Mouse (Mus musculus) megakaryocyte, adult 5-6 weeks (primary cell): Measurements from ENCODE around the gene Rpusd1. TPM values are rescaled to one million over a fixed set of nuclear protein-coding genes. Genes with fewer than 3 reads are reported as not detected.

Experiments used
- total RNA-seq, 2 experiments: library from RNA; stranded (forward) in 1 of 2; stranded (reverse) in 1 of 2; fragments of 153-499, 151-499 nt in 1 of 2; fragments of 221-1000, 200-1000 nt in 1 of 2; gene quantifications; 2 replicates each; pipeline versions ENCODE4 v1.2.3 to v1.2.4; 2015 to 2017

The Rpusd1 gene
- total RNA-seq, 2 experiments from 2014 or later, result 3.9 to 7.0 TPM

Other genes with a start within 250 kb of the Rpusd1 start
- gene Sstr5, start 230.4 kb upstream of the Rpusd1 start, total RNA-seq (2015), result not detected in 2 replicates
- not detected in 2 replicates for gene Sstr5, start 230.4 kb upstream of the Rpusd1 start, total RNA-seq (2017)
- not detected in 2 replicates for gene Sox8, start 157.0 kb upstream of the Rpusd1 start, total RNA-seq (2015)
- gene Sox8, start 157.0 kb upstream of the Rpusd1 start, total RNA-seq (2017), result not detected in 2 replicates
- gene Lmf1, start 148.6 kb upstream of the Rpusd1 start, total RNA-seq (2015), result 37.8 and 38.4 TPM in 2 replicates
- 16.7 and 17.0 TPM in 2 replicates for gene Lmf1, start 148.6 kb upstream of the Rpusd1 start, total RNA-seq (2017)
- gene Gng13, start 10.5 kb upstream of the Rpusd1 start, total RNA-seq (2015), result not detected in 2 replicates
- not detected in 2 replicates for gene Gng13, start 10.5 kb upstream of the Rpusd1 start, total RNA-seq (2017)
- 11.2 and 17.1 TPM in 2 replicates for gene Chtf18, start 251 bp upstream of the Rpusd1 start, total RNA-seq (2015)
- 19.9 and 21.8 TPM in 2 replicates for gene Chtf18, start 251 bp upstream of the Rpusd1 start, total RNA-seq (2017)
- 0.16 TPM in 1 of 2 replicates, not detected in the other for gene Mslnl, start 8.4 kb downstream of the Rpusd1 start, total RNA-seq (2015)
- gene Mslnl, start 8.4 kb downstream of the Rpusd1 start, total RNA-seq (2017), result not detected in 2 replicates
- gene Msln, start 26.7 kb downstream of the Rpusd1 start, total RNA-seq (2015), result not detected in 2 replicates
- not detected in 2 replicates for gene Msln, start 26.7 kb downstream of the Rpusd1 start, total RNA-seq (2017)
- 11.6 and 14.5 TPM in 2 replicates for gene Narfl, start 46.1 kb downstream of the Rpusd1 start, total RNA-seq (2015)
- gene Narfl, start 46.1 kb downstream of the Rpusd1 start, total RNA-seq (2017), result 12.8 and 28.3 TPM in 2 replicates
- gene Haghl, start 58.0 kb downstream of the Rpusd1 start, total RNA-seq (2015), result 10.3 and 10.5 TPM in 2 replicates
- gene Haghl, start 58.0 kb downstream of the Rpusd1 start, total RNA-seq (2017), result 10.7 and 15.9 TPM in 2 replicates
- gene Ccdc78, start 58.9 kb downstream of the Rpusd1 start, total RNA-seq (2015), result not detected in 2 replicates
- 0.16 TPM in 1 of 2 replicates, not detected in the other for gene Ccdc78, start 58.9 kb downstream of the Rpusd1 start, total RNA-seq (2017)
- 69.7 and 85.6 TPM in 2 replicates for gene Fam173a, start 65.2 kb downstream of the Rpusd1 start, total RNA-seq (2015)
- gene Fam173a, start 65.2 kb downstream of the Rpusd1 start, total RNA-seq (2017), result 17.7 and 36.5 TPM in 2 replicates
- 0.69 and 7.2 TPM in 2 replicates for gene AC134908.4, start 68.0 kb downstream of the Rpusd1 start, total RNA-seq (2015)
- not detected in 2 replicates for gene AC134908.4, start 68.0 kb downstream of the Rpusd1 start, total RNA-seq (2017)
- gene Metrn, start 69.5 kb downstream of the Rpusd1 start, total RNA-seq (2015), result 2.6 and 3.2 TPM in 2 replicates
- 8.3 and 11.2 TPM in 2 replicates for gene Metrn, start 69.5 kb downstream of the Rpusd1 start, total RNA-seq (2017)
- not detected in 2 replicates for gene Fbxl16, start 81.4 kb downstream of the Rpusd1 start, total RNA-seq (2015)
- gene Fbxl16, start 81.4 kb downstream of the Rpusd1 start, total RNA-seq (2017), result not detected in 2 replicates
- gene Wdr24, start 96.0 kb downstream of the Rpusd1 start, total RNA-seq (2015), result 4.6 and 6.9 TPM in 2 replicates
- gene Wdr24, start 96.0 kb downstream of the Rpusd1 start, total RNA-seq (2017), result 12.3 and 15.1 TPM in 2 replicates
- gene Jmjd8, start 101.2 kb downstream of the Rpusd1 start, total RNA-seq (2015), result 6.0 and 7.7 TPM in 2 replicates
- 10.6 and 14.4 TPM in 2 replicates for gene Jmjd8, start 101.2 kb downstream of the Rpusd1 start, total RNA-seq (2017)
- gene Stub1, start 105.7 kb downstream of the Rpusd1 start, total RNA-seq (2015), result 48.4 and 54.7 TPM in 2 replicates
- 62.6 and 67.6 TPM in 2 replicates for gene Stub1, start 105.7 kb downstream of the Rpusd1 start, total RNA-seq (2017)
- 0.98 and 1.4 TPM in 2 replicates for gene Rhbdl1, start 109.6 kb downstream of the Rpusd1 start, total RNA-seq (2015)
- gene Rhbdl1, start 109.6 kb downstream of the Rpusd1 start, total RNA-seq (2017), result 0.55 and 0.69 TPM in 2 replicates
- gene Gm20683, start 114.1 kb downstream of the Rpusd1 start, total RNA-seq (2015), result 0.07 TPM in 1 of 2 replicates, not detected in the other
- 0.33 TPM in 1 of 2 replicates, not detected in the other for gene Gm20683, start 114.1 kb downstream of the Rpusd1 start, total RNA-seq (2017)
- 14.0 and 15.6 TPM in 2 replicates for gene Rhot2, start 117.2 kb downstream of the Rpusd1 start, total RNA-seq (2015)
- gene Rhot2, start 117.2 kb downstream of the Rpusd1 start, total RNA-seq (2017), result 13.9 and 30.4 TPM in 2 replicates
- gene Wdr90, start 133.8 kb downstream of the Rpusd1 start, total RNA-seq (2015), result 17.3 and 19.3 TPM in 2 replicates
- gene Wdr90, start 133.8 kb downstream of the Rpusd1 start, total RNA-seq (2017), result 7.8 and 9.5 TPM in 2 replicates
- 1.8 and 3.5 TPM in 2 replicates for gene Mcrip2, start 141.1 kb downstream of the Rpusd1 start, total RNA-seq (2015)
- gene Mcrip2, start 141.1 kb downstream of the Rpusd1 start, total RNA-seq (2017), result 3.1 and 4.1 TPM in 2 replicates
- 18.9 and 20.3 TPM in 2 replicates for gene Mettl26, start 147.4 kb downstream of the Rpusd1 start, total RNA-seq (2015)
- gene Mettl26, start 147.4 kb downstream of the Rpusd1 start, total RNA-seq (2017), result 3.7 and 6.0 TPM in 2 replicates
- gene Wfikkn1, start 153.2 kb downstream of the Rpusd1 start, total RNA-seq (2015), result 1.0 and 1.6 TPM in 2 replicates
- gene Wfikkn1, start 153.2 kb downstream of the Rpusd1 start, total RNA-seq (2017), result 0.04 and 0.15 TPM in 2 replicates
- 7.9 and 12.8 TPM in 2 replicates for gene Rab40c, start 192.1 kb downstream of the Rpusd1 start, total RNA-seq (2015)
- 9.1 and 16.1 TPM in 2 replicates for gene Rab40c, start 192.1 kb downstream of the Rpusd1 start, total RNA-seq (2017)
- gene Pigq, start 217.3 kb downstream of the Rpusd1 start, total RNA-seq (2015), result 44.2 and 45.2 TPM in 2 replicates
- gene Pigq, start 217.3 kb downstream of the Rpusd1 start, total RNA-seq (2017), result 33.8 and 36.5 TPM in 2 replicates
- gene Nhlrc4, start 217.3 kb downstream of the Rpusd1 start, total RNA-seq (2015), result not detected in 2 replicates
- gene Nhlrc4, start 217.3 kb downstream of the Rpusd1 start, total RNA-seq (2017), result not detected in 2 replicates
- not detected in 2 replicates for gene A930017K11Rik, start 224.9 kb downstream of the Rpusd1 start, total RNA-seq (2015)
- not detected in 2 replicates for gene A930017K11Rik, start 224.9 kb downstream of the Rpusd1 start, total RNA-seq (2017)